Mouse (Mus musculus): ENCODE measurements around the gene Carnmt1. TPM values are rescaled to one million over a fixed set of nuclear protein-coding genes. Genes with fewer than 3 reads are reported as not detected.

Gene Carnmt1
- polyA plus RNA-seq, 1 experiment from 2014 or later = 30.9 TPM

DNA sequence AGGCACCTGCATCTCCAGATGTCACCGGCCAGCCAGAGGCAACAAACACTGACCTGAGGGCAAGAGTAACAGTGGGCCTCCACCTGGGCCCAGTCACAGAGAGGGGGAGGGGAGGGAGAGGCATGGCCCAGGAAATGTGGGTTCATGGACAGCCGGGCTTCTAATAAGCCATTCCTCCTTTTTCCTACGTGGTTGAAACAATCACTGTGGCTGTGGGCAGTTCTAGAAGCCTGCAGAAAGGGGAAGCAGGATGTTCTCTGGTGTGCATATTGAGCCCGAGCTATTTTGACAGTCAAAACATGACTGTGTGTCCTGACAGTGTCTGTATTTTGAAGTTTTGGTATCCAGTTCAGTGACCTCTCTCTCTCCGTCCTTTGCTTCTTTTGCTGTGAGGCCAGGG, 31.6 kb upstream of the Carnmt1 start:
- Histone ChIP-seq H3K27ac (ENCODE audit: low read depth, low read length) (no peak overlapping the region), H3K4me3 (ENCODE audit: low read depth, low read length) (no peak overlapping the region), H3K4me1 (replicated peaks; ENCODE audit: control insufficient read depth, insufficient read depth, low read length) (no peaks in the 10 kb centered on the region), H3K36me3 (ENCODE audit: control insufficient read depth, insufficient read depth, low read length) (no peaks in the 10 kb centered on the region), H3K9ac (ENCODE audit: low read length) (no peak overlapping the region), H3K27me3 (ENCODE audit: control insufficient read depth, insufficient read depth, low read length) (no peaks in the 10 kb centered on the region), H3K9me3 (ENCODE audit: control insufficient read depth, low read length) (no peaks in the 10 kb centered on the region), H3K4me2 (ENCODE audit: low read depth, low read length, severe bottlenecking) (no peak overlapping the region)
- ATAC-seq (replicated peaks; ENCODE audit: low FRiP score) = no peak
- WGBS = 71% methylated on average over 5 of the region's 5 CpGs
- no peak for DNase-seq (ENCODE audit: low spot score)

DNA sequence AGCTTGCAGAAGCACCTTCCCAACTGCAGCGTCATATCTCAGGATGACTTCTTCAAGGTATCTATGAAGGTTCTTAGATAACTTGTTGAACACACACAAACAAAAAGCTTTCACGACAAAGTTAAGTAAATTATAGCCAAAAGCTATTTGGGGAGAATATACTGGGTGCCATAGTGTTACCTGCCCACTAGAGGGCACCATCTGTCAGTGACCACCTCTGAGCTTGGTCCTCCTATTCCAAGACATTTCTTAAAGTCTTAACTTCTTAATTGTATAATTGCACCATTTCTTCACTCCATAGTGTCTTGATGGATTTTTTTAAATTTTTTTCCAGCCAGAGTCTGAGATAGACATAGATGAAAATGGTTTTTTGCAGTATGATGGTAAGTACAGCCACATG, 31.0 kb upstream of the Carnmt1 start:
- Histone ChIP-seq H3K4me3 (ENCODE audit: low read depth, low read length) (no peak overlapping the region), H3K27ac (ENCODE audit: low read depth, low read length) (no peak overlapping the region), H3K9ac (ENCODE audit: low read length) (no peak overlapping the region), H3K4me1 (replicated peaks; ENCODE audit: control insufficient read depth, insufficient read depth, low read length) (no peaks in the 10 kb centered on the region), H3K36me3 (ENCODE audit: control insufficient read depth, insufficient read depth, low read length) (no peaks in the 10 kb centered on the region), H3K4me2 (ENCODE audit: low read depth, low read length, severe bottlenecking) (no peak overlapping the region), H3K9me3 (ENCODE audit: control insufficient read depth, low read length) (no peaks in the 10 kb centered on the region), H3K27me3 (ENCODE audit: control insufficient read depth, insufficient read depth, low read length) (no peaks in the 10 kb centered on the region)
- 25% methylated on average over 2 of the region's 2 CpGs for WGBS
- ATAC-seq (replicated peaks; ENCODE audit: low FRiP score) = no peak
- DNase-seq (ENCODE audit: low spot score) = no peak

DNA sequence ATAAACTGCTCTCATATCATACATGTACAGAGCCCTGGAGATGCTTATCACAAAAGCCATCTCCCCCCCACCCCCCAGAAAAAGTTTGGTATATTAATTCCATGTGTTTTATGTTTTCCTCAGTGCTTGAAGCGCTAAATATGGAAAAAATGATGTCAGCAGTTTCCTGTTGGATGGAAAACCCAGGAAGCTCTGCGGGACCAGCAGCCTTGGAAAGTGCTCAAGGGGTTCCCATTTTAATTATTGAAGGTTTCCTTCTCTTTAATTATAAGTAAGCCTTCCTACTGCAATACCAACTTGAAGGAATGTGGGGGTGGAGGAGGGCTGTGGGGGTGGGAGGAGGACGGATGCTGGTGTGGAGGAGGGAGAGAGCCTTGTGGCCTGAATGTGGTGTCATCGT, 29.6 kb upstream of the Carnmt1 start:
- Histone ChIP-seq H3K9me3 (ENCODE audit: control insufficient read depth, low read length) (no peaks in the 10 kb centered on the region), H3K27me3 (ENCODE audit: control insufficient read depth, insufficient read depth, low read length) (no peaks in the 10 kb centered on the region), H3K4me3 (ENCODE audit: low read depth, low read length) (no peak overlapping the region), H3K4me2 (ENCODE audit: low read depth, low read length, severe bottlenecking) (no peak overlapping the region), H3K27ac (ENCODE audit: low read depth, low read length) (no peak overlapping the region), H3K36me3 (ENCODE audit: control insufficient read depth, insufficient read depth, low read length) (no peaks in the 10 kb centered on the region), H3K4me1 (replicated peaks; ENCODE audit: control insufficient read depth, insufficient read depth, low read length) (no peaks in the 10 kb centered on the region), H3K9ac (ENCODE audit: low read length) (no peak overlapping the region)
- DNase-seq (ENCODE audit: low spot score) (no peak), ATAC-seq (replicated peaks; ENCODE audit: low FRiP score) (no peak)
- 84% methylated on average over 4 of the region's 4 CpGs for WGBS

DNA sequence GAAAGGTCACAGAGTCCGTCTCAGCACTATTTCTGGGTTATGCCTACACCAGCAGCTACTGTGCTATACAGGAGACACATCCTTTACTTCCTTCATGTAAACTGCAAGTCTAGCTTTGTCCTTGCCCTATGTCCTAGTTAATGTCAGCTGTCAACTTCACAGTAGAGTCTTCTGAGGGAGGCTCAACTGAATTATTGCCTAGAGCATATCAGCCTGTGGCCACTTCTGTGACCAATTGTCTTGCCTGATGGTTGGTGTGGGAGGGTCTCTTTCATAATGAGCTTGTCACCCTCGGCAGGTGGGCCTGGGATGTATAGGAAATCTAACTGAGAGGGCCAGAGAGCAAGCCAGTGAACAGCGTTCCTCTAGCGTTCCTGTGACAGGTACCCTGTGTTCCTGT, 27.2 kb upstream of the Carnmt1 start:
- no peaks in the 10 kb centered on the region for H3K4me1 ChIP-seq (replicated peaks; ENCODE audit: control insufficient read depth, insufficient read depth, low read length)
- no peaks in the 10 kb centered on the region for H3K36me3 ChIP-seq (ENCODE audit: control insufficient read depth, insufficient read depth, low read length)
- no peak for ATAC-seq (replicated peaks; ENCODE audit: low FRiP score)
- no peaks in the 10 kb centered on the region for H3K9me3 ChIP-seq (ENCODE audit: control insufficient read depth, low read length)
- no peak overlapping the region for H3K9ac ChIP-seq (ENCODE audit: low read length)
- no peaks in the 10 kb centered on the region for H3K27me3 ChIP-seq (ENCODE audit: control insufficient read depth, insufficient read depth, low read length)
- 62% methylated on average over 4 of the region's 4 CpGs for WGBS
- no peak overlapping the region for H3K27ac ChIP-seq (ENCODE audit: low read depth, low read length)
- H3K4me2 ChIP-seq (ENCODE audit: low read depth, low read length, severe bottlenecking) = no peak overlapping the region
- DNase-seq (ENCODE audit: low spot score) = no peak
- no peak overlapping the region for H3K4me3 ChIP-seq (ENCODE audit: low read depth, low read length)

DNA sequence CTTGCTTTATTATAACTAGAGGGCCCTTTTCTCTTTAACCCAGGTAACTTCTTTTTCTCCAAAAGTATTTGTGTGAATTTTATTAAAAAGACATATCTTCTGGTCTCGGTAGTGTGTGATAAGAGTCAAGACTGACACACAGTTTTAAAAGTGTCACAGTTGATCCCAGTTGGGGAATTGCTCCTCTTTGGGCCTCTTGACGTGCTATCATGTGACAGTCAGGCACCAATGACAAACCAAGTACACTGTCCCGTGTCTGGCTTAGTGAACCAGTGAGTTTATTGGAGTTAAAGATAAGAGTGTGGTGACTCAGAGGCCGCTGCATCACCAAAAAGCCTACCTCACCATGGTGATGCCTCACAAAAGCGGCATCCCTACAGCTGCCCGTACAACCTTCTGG, 26.5 kb upstream of the Carnmt1 start:
- no peak for DNase-seq (ENCODE audit: low spot score)
- ATAC-seq (replicated peaks; ENCODE audit: low FRiP score) = no peak

DNA sequence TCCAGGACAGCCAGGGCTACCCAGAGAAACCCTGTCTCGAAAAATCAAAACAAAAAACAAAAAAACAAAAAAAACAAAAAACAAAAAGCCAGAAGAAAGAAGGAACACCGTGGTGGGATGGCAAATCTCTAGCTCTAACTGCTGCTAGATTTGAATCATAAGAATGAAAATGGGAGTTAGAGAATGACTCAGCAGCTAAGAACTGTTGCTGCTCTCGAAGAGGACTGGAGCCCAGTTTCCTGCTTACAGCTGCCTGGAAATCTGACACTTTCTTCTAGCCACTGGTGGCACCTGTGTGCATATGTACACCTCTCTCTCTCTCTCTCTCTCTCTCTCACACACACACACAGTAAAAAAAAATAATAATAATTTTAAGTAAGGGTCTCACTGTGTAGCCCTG, 24.2 kb upstream of the Carnmt1 start:
- no peaks in the 10 kb centered on the region for H3K4me1 ChIP-seq (replicated peaks; ENCODE audit: control insufficient read depth, insufficient read depth, low read length)
- DNase-seq (ENCODE audit: low spot score) (no peak), ATAC-seq (replicated peaks; ENCODE audit: low FRiP score) (no peak)
- no peak overlapping the region for H3K9ac ChIP-seq (ENCODE audit: low read length)
- no peaks in the 10 kb centered on the region for H3K9me3 ChIP-seq (ENCODE audit: control insufficient read depth, low read length)
- H3K27me3 ChIP-seq (ENCODE audit: control insufficient read depth, insufficient read depth, low read length) = no peaks in the 10 kb centered on the region
- no peak overlapping the region for H3K4me3 ChIP-seq (ENCODE audit: low read depth, low read length)
- H3K27ac ChIP-seq (ENCODE audit: low read depth, low read length) = no peak overlapping the region
- WGBS = 81% methylated on average over 3 of the region's 3 CpGs
- H3K4me2 ChIP-seq (ENCODE audit: low read depth, low read length, severe bottlenecking) = no peak overlapping the region
- H3K36me3 ChIP-seq (ENCODE audit: control insufficient read depth, insufficient read depth, low read length) = no peaks in the 10 kb centered on the region

More for the DNA sequence above, 26.5 kb upstream of the Carnmt1 start:
- H3K4me3 ChIP-seq (ENCODE audit: low read depth, low read length) = no peak overlapping the region
- no peaks in the 10 kb centered on the region for H3K4me1 ChIP-seq (replicated peaks; ENCODE audit: control insufficient read depth, insufficient read depth, low read length)
- no peaks in the 10 kb centered on the region for H3K36me3 ChIP-seq (ENCODE audit: control insufficient read depth, insufficient read depth, low read length)
- no peaks in the 10 kb centered on the region for H3K27me3 ChIP-seq (ENCODE audit: control insufficient read depth, insufficient read depth, low read length)
- H3K9ac ChIP-seq (ENCODE audit: low read length) = no peak overlapping the region
- 86% methylated on average over 6 of the region's 6 CpGs for WGBS
- no peaks in the 10 kb centered on the region for H3K9me3 ChIP-seq (ENCODE audit: control insufficient read depth, low read length)
- no peak overlapping the region for H3K27ac ChIP-seq (ENCODE audit: low read depth, low read length)
- H3K4me2 ChIP-seq (ENCODE audit: low read depth, low read length, severe bottlenecking) = no peak overlapping the region

DNA sequence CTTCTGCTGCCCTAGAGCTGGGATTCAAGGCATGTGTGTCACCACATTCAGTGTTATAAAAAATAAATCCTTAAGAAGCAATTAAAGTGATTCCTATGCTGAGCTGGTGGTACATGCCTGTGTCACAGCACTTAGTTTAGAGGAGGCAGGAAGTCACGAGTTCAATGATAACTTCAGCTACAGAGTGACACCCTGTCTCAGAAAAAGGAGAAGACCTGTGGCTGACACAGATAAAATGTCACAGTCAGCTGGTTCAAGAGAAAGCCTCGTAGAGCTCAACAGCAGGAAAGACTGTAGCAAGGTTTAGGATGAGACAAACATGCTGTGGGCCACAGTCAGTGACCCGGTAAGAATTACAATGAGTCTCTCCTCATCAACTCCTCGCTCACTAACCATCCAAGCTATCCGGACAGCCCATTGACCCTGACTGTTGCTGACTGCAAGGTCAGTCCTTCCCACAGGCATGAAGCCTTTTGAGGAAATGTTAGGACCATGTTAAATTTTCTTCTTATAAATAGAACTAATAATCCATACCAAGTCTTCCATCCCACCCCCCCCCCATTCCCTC, 23.6 kb upstream of the Carnmt1 start:
- WGBS = 68% methylated on average over 5 of the region's 5 CpGs
- H3K27ac ChIP-seq (ENCODE audit: low read depth, low read length) = no peak overlapping the region
- no peaks in the 10 kb centered on the region for H3K4me1 ChIP-seq (replicated peaks; ENCODE audit: control insufficient read depth, insufficient read depth, low read length)
- no peak overlapping the region for H3K9ac ChIP-seq (ENCODE audit: low read length)
- no peaks in the 10 kb centered on the region for H3K9me3 ChIP-seq (ENCODE audit: control insufficient read depth, low read length)
- no peaks in the 10 kb centered on the region for H3K27me3 ChIP-seq (ENCODE audit: control insufficient read depth, insufficient read depth, low read length)
- no peaks in the 10 kb centered on the region for H3K36me3 ChIP-seq (ENCODE audit: control insufficient read depth, insufficient read depth, low read length)
- no peak overlapping the region for H3K4me2 ChIP-seq (ENCODE audit: low read depth, low read length, severe bottlenecking)
- ATAC-seq (replicated peaks; ENCODE audit: low FRiP score) (no peak), DNase-seq (ENCODE audit: low spot score) (no peak)
- no peak overlapping the region for H3K4me3 ChIP-seq (ENCODE audit: low read depth, low read length)

DNA sequence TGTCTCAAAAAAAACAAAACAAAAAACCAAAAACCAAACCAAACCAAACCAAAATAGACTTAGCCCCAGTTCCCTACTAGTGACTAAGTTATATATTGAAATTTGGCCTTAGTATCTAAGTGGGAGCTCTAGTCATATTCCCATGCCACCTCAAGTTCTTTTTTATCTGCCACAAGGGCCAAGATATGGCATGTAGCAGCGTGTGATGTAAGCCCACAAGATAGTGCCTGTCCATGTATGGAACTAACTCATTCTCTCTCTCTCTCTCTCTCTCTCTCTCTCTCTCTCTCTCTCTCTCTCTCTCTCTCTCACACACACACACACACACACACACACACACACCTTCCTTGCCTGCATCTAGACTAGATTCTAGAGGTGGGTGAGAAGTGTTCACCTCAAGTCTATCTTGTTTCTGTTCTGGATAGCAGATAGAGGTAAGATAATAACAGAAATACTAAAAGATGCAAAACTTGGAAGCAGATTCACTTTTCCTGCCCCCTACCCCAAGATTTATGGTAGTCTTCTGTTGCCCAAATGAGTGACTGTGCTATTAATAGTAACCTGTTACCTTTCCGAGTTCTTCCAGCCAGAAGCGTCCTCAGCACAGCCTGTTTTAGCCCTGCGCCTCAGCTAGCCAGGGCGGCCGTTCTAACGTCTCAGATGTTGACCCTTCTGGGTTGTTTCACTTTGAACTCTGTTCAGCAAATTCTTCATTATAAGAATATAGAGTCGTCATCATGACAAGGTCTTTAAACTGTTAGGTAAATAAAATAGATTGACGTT, 22.6 kb upstream of the Carnmt1 start:
- Histone ChIP-seq H3K4me2 (ENCODE audit: low read depth, low read length, severe bottlenecking) (no peak overlapping the region), H3K9ac (ENCODE audit: low read length) (no peak overlapping the region), H3K27me3 (ENCODE audit: control insufficient read depth, insufficient read depth, low read length) (no peaks in the 10 kb centered on the region), H3K36me3 (ENCODE audit: control insufficient read depth, insufficient read depth, low read length) (no peaks in the 10 kb centered on the region), H3K4me3 (ENCODE audit: low read depth, low read length) (no peak overlapping the region), H3K9me3 (ENCODE audit: control insufficient read depth, low read length) (no peaks in the 10 kb centered on the region), H3K27ac (ENCODE audit: low read depth, low read length) (no peak overlapping the region), H3K4me1 (replicated peaks; ENCODE audit: control insufficient read depth, insufficient read depth, low read length) (no peaks in the 10 kb centered on the region)
- DNase-seq (ENCODE audit: low spot score) (no peak), ATAC-seq (replicated peaks; ENCODE audit: low FRiP score) (no peak)
- 84% methylated on average over 9 of the region's 9 CpGs for WGBS

DNA sequence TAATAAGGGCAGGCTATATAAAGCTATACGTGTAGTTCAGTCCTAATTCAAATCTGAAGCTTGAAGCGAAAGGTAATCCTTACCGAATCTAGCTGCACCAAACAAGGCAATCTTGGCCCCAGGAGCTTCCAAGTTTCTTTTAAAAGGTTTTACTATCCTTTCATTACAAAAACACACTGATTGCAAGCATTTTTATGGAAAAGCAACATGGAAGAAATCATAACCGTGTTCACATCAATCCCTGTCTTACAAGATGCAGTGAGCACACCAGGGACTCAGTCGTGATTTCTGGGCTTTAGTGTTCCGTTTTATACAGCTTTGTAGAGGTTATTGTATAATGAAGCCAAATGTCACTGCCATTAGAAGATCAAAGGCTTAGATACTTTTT, 22.0 kb upstream of the Carnmt1 start:
- 88% methylated on average over 6 of the region's 6 CpGs for WGBS
- no peaks in the 10 kb centered on the region for H3K36me3 ChIP-seq (ENCODE audit: control insufficient read depth, insufficient read depth, low read length)
- ATAC-seq (replicated peaks; ENCODE audit: low FRiP score) (no peak), DNase-seq (ENCODE audit: low spot score) (no peak)
- H3K9ac ChIP-seq (ENCODE audit: low read length) = no peak overlapping the region
- no peak overlapping the region for H3K4me3 ChIP-seq (ENCODE audit: low read depth, low read length)
- H3K9me3 ChIP-seq (ENCODE audit: control insufficient read depth, low read length) = no peaks in the 10 kb centered on the region
- H3K27me3 ChIP-seq (ENCODE audit: control insufficient read depth, insufficient read depth, low read length) = no peaks in the 10 kb centered on the region
- H3K4me1 ChIP-seq (replicated peaks; ENCODE audit: control insufficient read depth, insufficient read depth, low read length) = no peaks in the 10 kb centered on the region
- H3K27ac ChIP-seq (ENCODE audit: low read depth, low read length) = no peak overlapping the region
- H3K4me2 ChIP-seq (ENCODE audit: low read depth, low read length, severe bottlenecking) = no peak overlapping the region
